Mouse (Mus musculus): ENCODE results near the gene Uvrag.
"Not testable (repeated sequence)": the region's sequence is repeated elsewhere in the genome, so short reads cannot be mapped to it uniquely, and the experiment has no call there.

Uvrag gene

DNA sequence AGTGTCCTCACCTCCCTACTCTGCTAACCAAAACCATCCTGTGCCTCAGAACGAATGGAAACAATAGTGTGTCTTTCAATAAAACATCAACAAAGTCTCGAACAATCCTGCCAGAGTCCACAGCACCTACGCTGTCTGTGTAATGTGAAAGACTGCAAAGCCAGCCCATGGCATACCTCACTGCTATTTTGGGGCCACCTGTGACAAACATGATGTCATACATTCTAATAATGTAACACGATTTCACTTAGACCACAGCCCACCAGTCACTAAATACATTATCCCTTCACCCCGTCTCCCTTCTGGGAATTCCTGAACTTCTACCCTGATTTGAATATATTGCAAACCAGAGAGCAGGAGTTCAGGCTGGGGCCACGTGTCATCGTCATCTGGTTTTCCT, 173.3 kb downstream of the Uvrag start:
- DNase-seq, result no peak

DNA sequence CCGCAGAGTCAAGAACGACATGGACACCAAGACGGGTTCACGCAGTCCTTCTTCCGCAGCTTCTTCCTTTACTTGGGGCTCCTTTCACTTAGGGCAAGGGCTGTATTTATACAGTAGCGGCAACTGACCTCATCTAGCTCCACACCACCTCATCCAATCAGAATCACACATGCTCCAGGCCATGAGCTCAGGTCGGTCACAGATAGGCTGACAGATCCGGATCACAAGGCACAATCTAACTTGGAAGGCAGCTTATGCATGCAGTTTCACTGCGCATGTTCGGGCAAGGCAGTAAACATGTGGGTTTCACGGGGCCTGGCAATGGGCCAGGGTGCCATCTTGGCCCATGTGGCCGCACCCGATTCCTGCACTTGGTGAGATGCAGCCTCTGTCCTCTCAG, 177.4 kb downstream of the Uvrag start:
- not testable (repeated sequence) for DNase-seq

DNA sequence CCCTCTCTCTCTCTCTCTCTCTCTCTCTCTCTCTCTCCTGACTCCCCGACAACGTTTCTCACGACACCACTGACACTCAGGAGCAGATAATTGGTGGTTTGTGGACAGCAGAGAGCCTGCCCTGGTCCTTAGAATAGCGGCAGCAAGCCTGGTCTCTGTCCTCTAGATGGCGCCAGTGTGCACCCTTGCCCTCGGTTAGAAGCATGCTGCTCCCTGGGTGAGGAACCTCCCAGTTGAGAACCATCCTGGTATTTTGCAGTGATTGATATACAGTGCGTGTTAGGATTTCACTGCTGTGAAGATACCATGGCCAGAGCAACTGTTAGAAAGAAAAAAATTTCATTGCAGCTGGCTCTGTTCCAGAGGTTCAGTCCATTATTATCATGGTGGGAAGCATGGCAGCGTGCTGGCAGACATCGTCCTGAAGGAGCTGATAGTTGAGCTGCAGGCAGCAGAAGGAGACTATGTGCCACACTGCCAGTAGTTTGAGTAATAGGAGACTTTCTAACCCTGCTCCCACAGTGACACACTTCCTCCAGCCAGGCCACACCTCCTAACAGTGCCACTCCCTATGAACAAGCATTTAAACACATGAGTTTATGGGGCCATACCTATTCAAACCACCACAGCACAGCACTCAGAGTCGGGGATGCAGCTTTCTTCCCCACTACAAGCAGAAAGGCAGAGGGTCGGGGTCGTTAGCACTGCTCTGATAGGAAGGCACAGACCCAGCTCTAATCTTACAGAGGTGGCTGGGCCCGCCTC, 178.2 kb downstream of the Uvrag start:
- peak; percentile 55 to 67 for DNase-seq

DNA sequence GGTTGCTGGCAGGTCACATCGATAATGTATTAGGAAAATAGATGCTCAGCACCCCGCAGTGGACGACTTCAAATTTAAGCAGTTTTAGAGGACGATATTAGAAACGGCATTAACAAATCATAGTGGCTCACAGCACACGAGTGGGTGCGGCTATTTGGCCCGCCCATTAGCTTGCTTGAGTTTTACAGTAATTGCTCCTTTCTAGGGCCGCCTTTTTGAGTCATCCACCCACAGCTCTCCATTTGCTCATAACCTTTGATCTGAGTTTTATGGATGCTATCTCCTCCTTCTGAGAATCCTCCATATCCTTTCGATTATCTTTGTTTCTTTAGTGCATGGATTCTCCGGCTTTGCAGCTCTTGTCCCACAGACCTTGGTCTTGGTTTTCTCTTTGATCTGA, 178.9 kb downstream of the Uvrag start:
- DNase-seq, result no peak

DNA sequence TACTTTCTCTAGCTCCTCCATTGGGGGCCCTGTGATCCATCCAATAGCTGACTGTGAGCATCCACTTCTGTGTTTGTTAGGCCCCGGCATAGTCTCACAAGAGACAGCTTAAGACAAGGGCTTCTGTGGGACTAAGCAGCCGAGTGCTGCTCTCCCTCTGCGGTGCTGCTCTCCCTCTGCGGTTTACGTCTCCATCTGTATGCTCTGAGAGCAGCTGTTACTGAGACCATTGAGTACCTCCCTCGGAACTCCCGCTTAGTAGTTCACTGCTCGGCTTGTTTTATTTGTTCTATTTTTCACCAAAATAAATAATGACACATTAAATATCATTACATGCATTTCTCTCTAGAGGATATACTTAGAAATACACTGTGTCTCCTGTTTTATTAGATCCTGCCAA, 180.7 kb downstream of the Uvrag start:
- DNase-seq, result no peak

DNA sequence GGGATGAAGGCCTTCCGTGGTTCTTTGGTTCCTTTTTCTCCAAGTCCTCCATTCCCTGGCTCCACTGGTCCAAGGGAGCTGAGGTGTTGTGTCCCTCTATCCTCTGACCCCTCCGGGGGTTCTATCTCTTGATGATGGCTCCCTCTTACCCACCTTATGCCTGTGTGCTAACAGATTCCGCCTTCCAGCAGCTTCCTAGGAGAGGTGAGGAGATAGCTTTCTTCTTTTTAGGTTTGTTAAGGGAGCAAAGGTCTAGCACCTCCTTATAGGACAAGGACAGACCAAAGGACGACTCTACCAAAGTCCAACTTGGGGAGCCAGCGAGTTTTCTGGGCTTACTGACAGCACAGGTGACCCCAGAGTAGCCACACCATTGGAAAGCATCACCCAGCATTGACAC, 181.7 kb downstream of the Uvrag start:
- no peak for DNase-seq

DNA sequence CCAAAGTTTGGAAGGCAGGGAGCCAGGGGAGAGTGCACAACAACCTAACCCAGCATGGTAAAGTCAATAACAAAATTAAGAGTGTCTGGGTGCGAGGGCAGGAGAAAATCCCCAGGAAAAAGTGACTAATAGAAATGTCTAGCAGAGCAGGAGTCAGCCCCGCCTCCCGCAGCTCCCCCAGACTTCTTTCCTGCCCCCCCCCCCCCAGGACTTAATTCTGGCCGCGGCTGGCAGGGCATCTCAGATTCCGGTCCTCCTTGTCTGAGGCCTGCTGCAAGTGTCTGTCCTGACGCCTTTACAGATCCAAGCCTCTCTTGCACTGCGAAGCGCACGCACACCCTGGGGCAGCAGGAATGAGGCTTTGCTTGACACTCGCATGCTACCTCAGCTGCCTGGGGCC, 182.8 kb downstream of the Uvrag start:
- no peak for DNase-seq

DNA sequence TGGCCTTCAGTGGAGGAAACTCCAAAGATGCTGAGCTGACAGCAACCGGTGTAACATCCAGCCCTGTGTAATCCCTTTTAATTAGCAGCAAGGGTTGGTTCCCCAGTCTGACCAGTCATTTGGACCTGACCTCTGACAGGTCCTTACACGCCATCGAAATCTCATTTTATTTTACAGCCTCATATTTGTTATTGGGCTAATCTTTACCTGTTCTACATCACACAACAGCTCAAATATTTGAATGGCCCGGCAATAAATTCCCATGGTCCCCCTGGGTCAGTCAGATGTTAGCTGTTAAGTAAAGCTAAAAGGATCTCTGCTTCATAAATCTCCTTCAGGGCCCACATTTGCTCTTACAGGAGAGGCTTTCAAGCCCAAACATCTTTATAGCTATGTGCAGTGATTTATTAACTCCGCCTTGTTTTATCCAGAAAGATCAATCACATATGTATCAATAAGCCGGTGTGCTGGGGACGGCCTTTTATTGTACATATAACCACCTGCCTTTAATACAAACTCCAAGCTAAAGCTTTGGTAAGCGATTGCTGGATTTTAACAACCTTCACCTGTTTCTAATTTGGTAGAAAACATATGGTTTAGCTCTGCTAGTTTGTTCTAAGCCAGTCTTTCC, 183.7 kb downstream of the Uvrag start:
- DNase-seq, result no peak

DNA sequence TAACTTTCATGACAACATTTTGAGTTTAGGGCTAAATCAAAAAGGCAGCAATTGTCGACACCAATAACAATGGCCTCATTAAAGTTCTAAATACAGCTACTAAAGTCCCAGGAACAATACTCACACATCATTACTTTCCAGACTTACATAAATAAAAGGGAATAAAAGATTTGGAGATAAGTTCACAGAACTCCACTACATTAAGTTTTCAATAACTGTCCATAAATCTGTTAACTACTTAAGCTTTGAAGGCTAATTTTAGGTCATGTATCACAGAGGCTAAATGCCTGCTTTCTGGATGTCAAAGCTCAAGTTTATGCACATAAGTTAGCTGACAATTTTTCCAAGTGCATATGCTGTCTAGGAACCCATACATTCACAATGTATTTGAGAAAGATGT, 184.3 kb downstream of the Uvrag start:
- DNase-seq, result no peak

DNA sequence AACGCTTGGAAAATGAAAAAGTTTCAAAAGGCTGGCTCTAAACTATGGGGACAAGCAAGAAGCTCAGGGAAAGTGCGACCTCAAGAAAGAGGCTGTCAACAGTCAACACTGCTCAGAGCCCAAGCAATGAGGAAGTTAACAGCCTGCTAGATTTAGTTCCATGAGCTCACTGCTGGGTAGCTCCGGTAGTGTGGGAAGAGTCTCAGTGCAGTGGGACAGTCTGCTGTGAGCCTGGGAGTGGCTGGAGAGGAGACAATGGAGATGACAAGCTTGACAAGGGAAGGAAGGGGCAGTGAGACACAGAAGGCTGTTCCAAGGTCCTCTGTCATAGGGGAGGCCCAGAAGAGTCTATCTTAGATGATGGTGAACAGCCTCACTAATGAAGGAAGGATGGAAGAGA, 187.3 kb downstream of the Uvrag start:
- DNase-seq, result no peak

DNA sequence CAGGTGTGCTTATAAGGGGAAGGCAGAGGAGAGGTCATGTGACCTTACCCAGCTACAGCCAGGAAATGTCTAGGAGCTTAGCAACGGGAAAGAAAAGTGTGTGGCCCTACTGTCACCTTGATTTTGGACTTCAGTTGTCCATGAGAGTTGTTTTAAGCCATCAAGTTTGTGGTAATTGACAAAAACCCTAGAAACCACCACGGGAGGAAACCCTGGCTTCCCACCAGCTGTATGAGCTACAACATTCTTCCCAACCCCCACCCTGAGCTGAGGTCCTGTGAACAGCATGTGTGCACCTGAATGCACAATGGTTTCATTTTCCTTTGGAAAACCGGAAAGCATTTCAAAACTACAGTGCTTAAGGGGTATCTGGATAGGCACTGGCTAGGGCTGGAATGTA, 196.0 kb downstream of the Uvrag start:
- no peak for DNase-seq

DNA sequence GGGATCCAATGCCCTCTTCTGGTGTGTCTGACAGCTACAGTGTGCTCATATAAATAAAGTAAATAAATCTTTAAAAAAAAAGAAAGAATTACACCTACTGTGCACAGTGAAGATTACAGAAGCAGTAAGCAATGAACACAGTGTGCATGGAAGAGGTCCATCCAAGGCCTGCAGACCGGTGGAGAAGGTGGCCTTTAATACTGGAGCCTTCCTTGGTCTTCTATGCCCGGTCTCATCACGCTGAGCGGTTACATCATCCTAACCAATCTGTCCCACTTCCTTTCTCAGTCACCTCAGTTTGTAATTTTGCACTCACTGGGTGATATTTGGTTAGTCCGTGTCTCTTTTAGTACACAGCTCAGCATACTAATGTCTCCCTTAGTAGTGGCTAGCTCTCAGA, 197.3 kb downstream of the Uvrag start:
- DNase-seq, result no peak

DNA sequence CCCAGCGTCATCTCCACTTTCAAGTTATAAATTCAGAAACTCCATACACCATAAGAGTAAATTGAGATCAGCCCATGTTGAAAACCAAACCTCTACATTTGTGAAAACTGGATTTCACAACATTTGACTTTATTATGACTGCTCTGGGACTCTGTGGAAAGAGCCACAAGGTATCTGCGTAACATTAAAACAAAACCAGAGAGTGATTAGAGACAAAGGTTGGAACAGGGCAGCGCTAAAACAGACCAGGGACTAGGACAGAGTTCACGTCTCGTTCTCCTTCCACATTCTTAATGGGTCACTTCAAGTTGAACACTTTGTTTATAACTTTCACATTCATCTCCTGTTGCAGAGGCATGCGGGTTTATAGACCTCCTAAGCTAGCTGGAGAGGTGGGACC, 198.2 kb downstream of the Uvrag start:
- no peak for DNase-seq

DNA sequence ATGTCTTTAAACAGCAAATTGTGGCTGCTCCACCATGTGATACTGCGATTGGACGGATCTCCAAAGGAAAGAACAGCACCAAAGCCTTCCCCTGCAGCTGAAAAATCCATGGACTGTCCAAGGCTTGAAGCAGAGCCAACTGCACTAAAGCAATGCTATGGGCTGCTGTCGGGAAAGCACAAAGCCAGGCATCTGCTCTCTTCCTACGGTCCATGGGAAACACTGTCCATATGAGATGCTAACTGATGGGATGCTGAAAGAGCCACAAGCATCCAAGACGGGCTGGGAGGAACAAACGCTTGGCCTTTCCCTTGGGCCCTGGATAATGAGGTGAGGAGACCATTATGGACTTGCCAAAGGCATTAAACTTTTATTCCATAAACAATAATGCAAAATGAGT, 201.7 kb downstream of the Uvrag start:
- DNase-seq, result no peak

DNA sequence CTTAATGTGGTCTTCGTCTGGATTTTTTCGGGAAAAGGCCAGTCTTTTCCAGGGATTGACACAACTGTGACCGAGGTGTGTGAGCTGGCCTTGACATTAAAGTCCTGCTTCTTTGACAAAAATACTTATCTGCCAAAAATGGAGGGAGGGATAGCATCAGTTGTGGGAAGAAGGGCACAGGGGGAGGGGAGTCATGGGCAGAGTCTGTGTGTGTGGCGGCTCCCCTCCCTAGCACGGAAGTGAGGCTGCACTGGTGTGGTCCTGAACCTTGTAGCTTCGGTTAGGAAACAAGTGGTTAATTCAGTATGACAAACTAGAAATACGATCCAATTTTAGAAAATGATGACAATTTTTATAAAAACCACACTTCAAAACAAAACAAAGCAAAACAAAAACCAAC, 202.3 kb downstream of the Uvrag start:
- no peak for DNase-seq

DNA sequence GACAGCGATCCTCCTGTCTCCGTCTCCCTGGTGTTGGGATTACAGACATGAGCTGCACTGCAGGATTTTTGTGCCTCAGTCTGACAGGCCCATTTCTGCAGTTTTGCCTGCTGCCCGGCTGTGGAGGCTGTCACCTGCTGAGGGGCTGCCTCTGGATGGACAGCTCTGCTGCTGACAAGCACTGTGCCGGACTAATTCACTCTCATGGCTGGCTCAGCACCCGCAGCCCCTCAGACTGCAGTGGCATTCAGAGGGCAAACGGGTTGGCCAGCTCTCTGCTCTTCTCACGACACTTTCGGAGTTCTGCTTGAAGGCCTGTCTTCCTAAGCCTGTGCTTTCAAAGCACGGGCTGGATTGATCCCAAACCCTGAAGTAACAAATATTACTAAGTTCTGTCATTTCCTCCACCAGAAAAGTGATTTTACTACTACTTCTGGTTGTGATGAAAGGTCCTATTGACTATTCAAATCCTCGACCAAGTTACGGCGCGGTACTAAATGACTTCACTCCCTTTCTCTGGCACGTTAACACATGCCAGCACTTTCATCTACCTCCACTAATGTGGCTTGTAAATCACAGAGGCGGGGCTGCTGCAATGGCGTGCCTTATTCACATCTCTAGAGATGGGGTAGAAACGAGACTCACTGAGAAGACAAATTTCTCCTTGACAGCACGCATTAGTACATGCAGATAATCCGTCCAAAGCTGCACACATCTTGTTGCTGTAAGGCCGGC, 203.7 kb downstream of the Uvrag start:
- DNase-seq, result no peak

DNA sequence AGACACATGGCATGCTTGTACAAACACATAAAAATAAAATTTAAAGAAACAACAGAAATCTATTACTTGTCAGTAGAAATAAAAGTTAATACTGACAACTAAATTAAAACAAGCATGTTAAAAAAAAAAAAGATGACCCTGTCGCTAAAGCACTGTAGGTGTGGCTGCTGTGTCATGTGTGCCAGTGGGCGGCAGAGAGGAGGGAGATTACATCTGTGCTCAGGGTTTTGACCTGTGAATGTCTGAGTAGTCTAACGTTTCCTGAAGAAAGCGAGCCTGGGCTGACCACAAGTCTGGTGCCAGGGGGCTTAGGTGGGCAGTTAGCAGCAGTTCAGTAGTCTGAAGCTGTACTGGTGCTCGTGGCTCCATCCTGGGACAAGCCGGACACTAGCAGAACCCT, 205.2 kb downstream of the Uvrag start:
- no peak for DNase-seq

DNA sequence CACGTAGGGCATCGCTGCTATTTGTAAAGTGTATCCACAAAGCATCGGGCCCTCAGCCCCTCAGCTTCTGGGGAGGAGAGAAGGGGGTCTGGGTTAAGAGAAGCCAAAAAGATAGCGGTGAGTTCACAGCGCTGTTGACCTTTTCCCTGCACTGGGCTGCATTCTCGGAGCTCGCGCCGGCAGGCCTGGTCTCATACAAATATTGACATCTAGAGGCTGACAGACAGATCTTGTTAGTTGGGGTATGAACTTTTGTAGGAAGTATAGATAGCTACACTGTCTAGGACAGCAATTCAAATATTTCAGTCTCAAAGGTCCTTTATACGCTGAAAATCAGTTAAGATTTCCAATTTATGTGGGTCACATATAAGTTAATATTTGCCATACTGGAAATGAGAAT, 205.7 kb downstream of the Uvrag start:
- no peak for DNase-seq

DNA sequence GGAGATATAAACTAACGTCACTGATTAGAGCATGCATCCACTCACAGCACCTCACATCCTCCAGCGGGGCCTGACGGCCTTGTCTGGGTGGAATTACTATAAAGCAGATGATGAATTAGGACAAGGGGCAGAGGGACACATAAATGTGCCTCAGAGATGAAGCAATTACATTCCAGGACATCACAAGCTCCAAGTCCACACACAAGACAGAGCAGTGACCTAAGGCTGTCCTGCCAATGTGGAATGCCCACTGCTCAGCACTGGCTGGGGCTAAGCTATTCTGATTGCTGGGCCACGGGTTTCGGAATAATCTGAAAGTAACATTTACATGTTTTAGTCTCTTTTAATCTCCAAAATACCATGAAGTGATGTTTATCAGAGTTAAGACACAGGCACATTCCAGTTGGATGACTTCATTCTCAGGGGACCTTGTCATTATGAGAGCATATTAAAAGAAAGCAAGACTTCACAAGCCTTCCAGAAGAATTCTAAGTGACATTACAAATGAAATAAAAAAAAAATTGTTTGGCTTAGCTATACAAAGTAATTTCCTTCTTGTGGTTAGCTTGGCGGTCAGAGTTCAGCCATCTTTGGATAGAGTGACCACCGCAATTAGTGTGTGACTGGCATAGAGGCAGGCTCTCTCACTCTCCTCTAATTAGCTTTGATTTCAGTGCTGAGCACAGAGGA, 212.5 kb downstream of the Uvrag start:
- peak; percentile 13 to 36 for DNase-seq

DNA sequence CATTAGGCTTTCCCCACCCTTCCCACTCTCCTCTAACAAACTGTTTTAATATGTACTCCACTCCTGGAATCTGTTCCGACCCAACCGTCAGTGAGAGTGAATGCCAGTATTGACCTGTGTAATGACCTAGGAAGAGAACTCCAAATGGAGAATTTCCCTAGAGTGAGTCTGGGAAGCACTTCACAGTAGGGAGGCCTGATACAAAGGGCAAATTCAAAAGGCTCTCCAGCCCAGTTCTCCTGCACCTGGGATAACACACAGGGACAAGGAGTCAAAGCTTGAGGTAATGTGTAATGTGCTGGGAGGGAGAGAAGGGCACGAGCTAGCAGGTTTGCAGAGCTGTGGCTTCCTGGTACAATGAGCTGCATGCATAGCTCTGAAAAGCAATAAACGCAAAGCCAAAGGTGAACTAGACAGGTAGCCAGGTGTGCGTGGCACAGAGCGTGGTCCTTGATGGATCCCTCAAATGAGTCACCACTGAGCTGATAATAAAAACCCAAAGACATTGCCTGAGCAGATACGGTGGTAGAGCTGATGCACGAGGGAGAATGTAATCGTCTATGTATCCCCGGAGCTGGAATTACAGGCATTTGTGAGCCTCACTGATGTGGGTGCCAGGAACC, 213.9 kb downstream of the Uvrag start:
- no peak for DNase-seq

DNA sequence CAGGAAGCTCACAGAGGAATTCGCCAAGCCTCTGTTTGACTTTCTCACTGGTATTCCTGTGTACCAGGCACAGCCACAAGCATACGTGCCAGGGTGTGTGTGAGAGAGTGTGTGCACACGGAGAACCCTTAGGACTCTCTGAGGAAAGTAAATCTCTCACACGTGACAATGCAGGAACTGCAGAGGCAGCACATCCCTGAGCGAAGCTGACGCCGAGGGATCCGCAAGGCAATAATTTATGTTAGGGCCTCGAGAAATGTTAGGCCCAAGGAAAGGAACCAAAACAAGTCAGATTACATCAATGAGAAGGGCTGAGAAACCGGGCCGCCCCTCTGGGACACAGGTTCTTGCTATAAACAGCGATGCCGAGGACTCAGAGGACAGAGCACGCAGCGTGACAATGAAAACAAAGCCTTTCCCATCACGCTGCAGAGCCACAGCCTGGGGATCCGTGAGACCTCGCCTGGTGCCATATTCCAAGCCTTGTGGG, 216.5 kb downstream of the Uvrag start:
- DNase-seq, result peak; percentile 40 to 67

DNA sequence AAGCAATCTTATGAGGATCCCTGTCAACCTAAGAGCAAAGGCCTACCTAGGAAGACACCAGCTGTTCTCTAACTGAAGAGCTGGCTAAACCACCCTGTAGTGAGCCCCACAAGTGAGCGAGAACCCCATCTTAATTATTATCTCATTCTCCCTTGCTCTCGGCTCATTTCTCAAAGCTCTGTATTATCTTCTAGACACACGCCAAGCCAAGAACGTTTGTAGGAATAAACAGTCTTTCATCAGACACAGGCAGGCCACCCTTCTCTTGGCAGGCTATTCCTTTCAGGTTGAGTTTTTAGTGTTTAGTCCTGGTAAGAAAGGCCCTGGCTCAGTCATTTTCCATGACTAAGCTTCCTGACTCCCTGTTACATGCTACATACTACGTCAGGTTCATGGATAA, 218.0 kb downstream of the Uvrag start:
- no peak for DNase-seq

DNA sequence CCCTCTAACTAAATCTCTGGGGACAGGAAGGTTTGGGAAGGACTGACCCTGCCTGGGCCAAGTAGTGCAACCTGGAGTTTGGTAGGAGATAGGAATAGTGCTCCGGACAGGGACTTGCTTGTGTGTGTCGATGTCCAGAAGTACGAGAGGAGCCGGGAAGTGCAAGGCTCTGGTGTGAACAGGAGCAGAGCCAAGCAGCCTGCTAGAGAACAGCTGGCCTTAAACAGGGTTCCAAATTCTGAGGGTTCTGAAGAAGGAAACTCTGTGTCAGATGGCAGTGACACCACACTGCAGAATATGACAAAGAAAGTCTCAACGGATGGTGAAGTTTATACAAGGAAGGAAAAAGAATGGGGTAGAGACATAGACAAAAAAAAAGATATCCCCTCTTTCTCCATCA, 223.5 kb downstream of the Uvrag start:
- DNase-seq, result no peak
